Mouse (Mus musculus) left cerebral cortex, adult 8-10 months (tissue): ENCODE results near the gene Lurap1l. TPM values are rescaled to one million over a fixed set of nuclear protein-coding genes. Genes with fewer than 3 reads are reported as not detected.

Experiments
- DNase-seq, 2 experiments: peaks; one replicate each; pipeline ENCODE4 v3.0.0; 2022; ENCODE audit warnings: low spot score in 2 of 2
- microRNA-seq, 2 experiments: library from miRNA; unstranded; fragments of <30 nt; microRNA quantifications; one replicate each; pipeline ENCODE4 v1.2.0; 2022
- total RNA-seq, 4 experiments: library from RNA; stranded (reverse); gene quantifications; 2 replicates each; pipeline ENCODE4 v1.2.4; 2022

Gene Lurap1l
- total RNA-seq, 4 experiments from 2014 or later, result 8.2 to 9.2 (median 8.4) TPM

DNA sequence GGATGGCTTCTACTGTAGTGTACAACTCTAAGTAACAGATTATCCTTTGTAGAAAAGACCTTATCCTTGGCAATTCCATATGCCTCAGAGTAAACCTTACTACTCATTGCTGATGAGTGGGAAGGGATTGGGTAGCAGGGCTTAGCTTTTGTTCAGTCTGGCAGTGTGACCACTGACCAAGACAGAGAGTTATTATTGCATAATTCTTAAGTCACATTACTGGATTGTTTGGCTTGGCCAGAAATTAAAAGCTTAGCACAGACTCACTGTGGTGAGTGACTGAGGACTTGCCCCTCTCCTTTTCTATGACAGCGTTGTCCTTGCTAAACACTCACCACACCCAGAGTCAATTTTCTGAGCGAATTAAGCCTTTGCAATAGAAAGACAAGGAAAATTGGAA lies 93.1 kb downstream of the Lurap1l start:
- DNase-seq, result no peak

Small RNAs within 50 kb of the gene (microRNA-seq; reads per million reads assigned to microRNA genes)
- 0 reads per million in 2 experiments for gene Gm27452

Other genes with a start within 250 kb of the Lurap1l start
- gene Tyrp1, start 76.5 kb upstream of the Lurap1l start, total RNA-seq, result under 1 TPM in 2 of 4 experiments, not detected in 2; 0.33 to 0.34 TPM